Mouse (Mus musculus): ENCODE data around the gene Cramp1l.

DNA sequence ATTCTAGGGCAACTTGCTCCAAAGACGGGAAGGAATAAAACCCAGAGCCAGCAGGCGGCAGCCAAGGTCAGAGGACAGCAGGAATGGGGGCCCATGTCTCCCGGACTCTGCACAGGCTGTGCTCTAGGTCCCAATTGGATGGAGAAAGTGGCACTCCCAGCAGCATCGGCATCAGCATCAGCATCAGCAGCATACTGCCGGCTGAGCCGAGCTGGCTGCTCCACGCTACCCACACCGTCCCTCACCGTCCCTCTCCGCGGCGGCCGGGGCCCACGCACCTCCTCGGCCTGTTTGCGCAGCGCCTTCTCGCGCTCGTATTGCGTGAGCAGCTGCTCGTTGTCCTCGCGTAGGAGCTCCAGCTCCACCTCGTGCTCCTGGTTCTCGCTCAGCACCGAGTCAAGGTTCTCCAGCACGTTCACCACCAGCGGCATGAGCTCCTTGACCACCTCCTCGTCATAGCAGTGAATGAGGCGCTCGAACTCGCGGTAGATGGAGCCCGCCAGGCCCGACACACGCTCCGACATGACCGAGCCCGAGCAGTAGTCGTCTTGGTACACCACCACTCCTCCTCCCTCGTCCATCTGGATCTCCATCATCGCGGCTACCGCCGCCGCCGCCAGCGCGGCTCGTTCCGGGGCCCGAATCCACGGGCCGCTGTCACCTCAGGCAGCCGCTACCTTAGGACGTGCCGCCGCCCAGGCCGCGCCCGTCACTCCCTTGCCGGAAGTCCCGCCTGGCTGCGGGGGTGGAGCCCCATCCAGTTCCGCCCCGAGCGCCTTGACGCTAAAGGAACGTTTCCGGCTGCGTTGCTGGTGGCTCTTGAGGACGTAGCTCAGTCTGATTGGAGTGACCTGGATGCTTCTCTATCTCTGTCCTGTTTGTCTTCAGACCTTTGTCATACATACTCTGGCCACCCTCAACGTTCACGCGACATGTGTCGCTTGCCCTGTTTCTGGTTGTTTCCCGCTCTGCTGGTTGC is 79.0 kb downstream of the Cramp1l start, which contains the start of gene Mapk8ip3:
- TF ChIP-seq CTCF (conservative IDR thresholded peaks at IDR 0.05; ENCODE audit: low read length) (no peak), NANOG (IDR thresholded peaks at IDR 0.05; ENCODE audit: borderline replicate concordance, low read length) (no peak), POU5F1 (IDR thresholded peaks at IDR 0.05; ENCODE audit: borderline replicate concordance, low read length) (no peak)
